Comparison of ENCODE assay signal across 14 mouse cellular contexts in the genomic region with DNA sequence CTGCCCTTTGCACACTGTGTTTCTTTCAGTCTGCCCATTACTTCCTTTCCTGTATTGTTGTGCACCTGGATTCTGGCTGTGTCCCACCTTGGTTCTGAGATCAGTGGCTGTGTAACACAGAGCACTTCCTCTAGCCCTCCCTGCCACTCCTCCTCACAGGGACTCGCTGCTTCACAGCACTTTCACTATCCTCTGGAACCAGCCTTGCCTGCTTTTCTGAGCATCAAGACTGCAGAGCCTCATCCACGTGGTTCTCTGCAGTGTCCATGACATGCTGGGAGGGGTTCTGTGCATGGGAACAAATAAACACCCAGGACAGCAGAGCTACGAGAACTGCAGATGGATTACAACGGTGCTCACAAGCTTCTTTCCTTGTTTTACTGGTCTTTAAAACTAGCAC. TPM values are rescaled to one million over a fixed set of nuclear protein-coding genes. Genes with fewer than 3 reads are reported as not detected.
DNase-seq lines count a peak whose midpoint lies in the region; ATAC-seq and TF ChIP-seq lines count a peak whose summit lies in the region.
"Had no signal": no experiment of that assay in that cellular context is flagged by ENCODE, and none has a peak within 500 bp of the region (broad histone marks: within the 10 kb centered on the region; RNA-seq: fewer than 3 reads in every experiment).

No protein-coding gene starts in this region.

- TF ChIP-seq EP300 in heart, postnatal 0 days (IDR thresholded peaks at IDR 0.05; ENCODE audit: low read depth), result no peak

- TF ChIP-seq CTCF in heart, postnatal 0 days (IDR thresholded peaks at IDR 0.05; ENCODE audit: low read depth), result no peak
- TF ChIP-seq CTCF in intestine, postnatal 0 days (IDR thresholded peaks at IDR 0.05; ENCODE audit: low read depth), result no peak
- no peak for TF ChIP-seq CTCF in small intestine, adult 2 months (IDR thresholded peaks at IDR 0.05; ENCODE audit: extremely low read depth, insufficient read length, insufficient replicate concordance, low read depth, low read length)

- WGBS in heart, postnatal 0 days, result 35% methylated on average over 4 of the region's 4 CpGs
- 57% methylated on average over 4 of the region's 4 CpGs for WGBS in heart, embryonic 11.5 days (ENCODE audit: insufficient replicate concordance)
- WGBS in intestine, postnatal 0 days, result 17% methylated on average over 4 of the region's 4 CpGs
- WGBS in small intestine, adult 2 months, result 7% methylated on average over 4 of the region's 4 CpGs

- no peaks in the 10 kb centered on the region for H3K27me3 ChIP-seq in heart, postnatal 0 days (ENCODE audit: control insufficient read depth, insufficient read depth, low read length)
- no peaks in the 10 kb centered on the region for H3K27me3 ChIP-seq in heart, embryonic 11.5 days (ENCODE audit: control insufficient read depth, insufficient read depth, low read length)
- H3K27me3 ChIP-seq in intestine, postnatal 0 days (replicated peaks; ENCODE audit: control insufficient read depth, insufficient read depth, low read length), result no peaks in the 10 kb centered on the region
- no peaks in the 10 kb centered on the region for H3K27me3 ChIP-seq in small intestine, adult 2 months (ENCODE audit: control insufficient read depth, insufficient read depth, low read length)
- H3K27me3 ChIP-seq: neural tube, embryonic 13.5 days; Patski; stomach, embryonic 15.5 days had no signal

- peaks cover 6% of the 10 kb centered on the region; the same call in 1 of the 2 replicates for H3K4me1 ChIP-seq in heart, postnatal 0 days (ENCODE audit: control insufficient read depth, insufficient read depth)
- peaks cover 7% of the 10 kb centered on the region; the same call in 1 of the 2 replicates for H3K4me1 ChIP-seq in heart, embryonic 11.5 days (ENCODE audit: control insufficient read depth, insufficient read depth, low read length)
- H3K4me1 ChIP-seq in intestine, postnatal 0 days (replicated peaks; ENCODE audit: control insufficient read depth, insufficient read depth, low read length), result peaks cover 5% of the 10 kb centered on the region; the same call in 1 of the 2 replicates
- peaks cover 4% of the 10 kb centered on the region; the same call in 1 of the 2 replicates for H3K4me1 ChIP-seq in small intestine, adult 2 months (ENCODE audit: control insufficient read depth, insufficient read depth, insufficient read length, low read length)

- no peak overlapping the region for H3K4me3 ChIP-seq in heart, postnatal 0 days (ENCODE audit: low read depth, low read length)
- no peak overlapping the region for H3K4me3 ChIP-seq in heart, embryonic 11.5 days (ENCODE audit: low read depth, low read length)
- no peak overlapping the region for H3K4me3 ChIP-seq in intestine, postnatal 0 days (ENCODE audit: low read depth, low read length)
- no peak overlapping the region for H3K4me3 ChIP-seq in small intestine, adult 2 months (ENCODE audit: low read depth, low read length)
- H3K4me3 ChIP-seq: forebrain, embryonic 10.5 days; hindbrain, embryonic 10.5 days; neural tube, embryonic 13.5 days; stomach, embryonic 15.5 days had no signal

- no peak for TF ChIP-seq POLR2A in small intestine, adult 2 months (IDR thresholded peaks at IDR 0.05; ENCODE audit: low read depth, low read length)

- no peak for DNase-seq in heart, postnatal 0 days (ENCODE audit: low spot score)
- DNase-seq in ES-CJ7 (ENCODE audit: low read depth, low spot score), result peak; percentile 41
- DNase-seq in cerebellum, postnatal 4 days (ENCODE audit: low spot score in 2 of 2), result no peak
- no peak for DNase-seq in urinary bladder, postnatal 10 days (ENCODE audit: low spot score)
- DNase-seq in layer of hippocampus, postnatal 10 days (ENCODE audit: low spot score in 2 of 2), result no peak
- DNase-seq: cerebellum, adult 8-10 months had no signal

- no peaks in the 10 kb centered on the region for H3K36me3 ChIP-seq in heart, postnatal 0 days (replicated peaks; ENCODE audit: control insufficient read depth, insufficient read depth, low read length)
- no peaks in the 10 kb centered on the region for H3K36me3 ChIP-seq in heart, embryonic 11.5 days (ENCODE audit: control insufficient read depth, insufficient read depth, low read length)
- no peaks in the 10 kb centered on the region for H3K36me3 ChIP-seq in intestine, postnatal 0 days (ENCODE audit: control insufficient read depth, insufficient read depth)
- H3K36me3 ChIP-seq in small intestine, adult 2 months (ENCODE audit: control insufficient read depth, insufficient read depth, low read length), result no peaks in the 10 kb centered on the region
- H3K36me3 ChIP-seq: stomach, embryonic 15.5 days had no signal

- no peaks in the 10 kb centered on the region for H3K9me3 ChIP-seq in heart, postnatal 0 days (replicated peaks; ENCODE audit: control insufficient read depth, low read length)
- no peaks in the 10 kb centered on the region for H3K9me3 ChIP-seq in heart, embryonic 11.5 days (replicated peaks; ENCODE audit: control insufficient read depth, low read length)
- no peaks in the 10 kb centered on the region for H3K9me3 ChIP-seq in intestine, postnatal 0 days (ENCODE audit: control insufficient read depth)
- H3K9me3 ChIP-seq: forebrain, embryonic 10.5 days; hindbrain, embryonic 10.5 days; neural tube, embryonic 13.5 days; stomach, embryonic 15.5 days had no signal

- H3K4me2 ChIP-seq in heart, postnatal 0 days (ENCODE audit: low read depth, low read length), result peak overlapping the region; percentile 31
- no peak overlapping the region for H3K4me2 ChIP-seq in heart, embryonic 11.5 days
- peak overlapping the region; percentile 17 for H3K4me2 ChIP-seq in intestine, postnatal 0 days (replicated peaks; ENCODE audit: low read depth)
- H3K4me2 ChIP-seq: neural tube, embryonic 13.5 days; stomach, embryonic 15.5 days had no signal

- H3K27ac ChIP-seq in heart, postnatal 0 days (ENCODE audit: low read depth), result no peak overlapping the region
- no peak overlapping the region for H3K27ac ChIP-seq in heart, embryonic 11.5 days (ENCODE audit: low read depth, low read length)
- H3K27ac ChIP-seq in intestine, postnatal 0 days (ENCODE audit: low read depth, low read length), result no peak overlapping the region
- peak overlapping the region; percentile 8; the same call in 1 of the 2 replicates for H3K27ac ChIP-seq in small intestine, adult 2 months (ENCODE audit: insufficient read depth, low read depth, low read length)
- H3K27ac ChIP-seq: forebrain, embryonic 10.5 days; hindbrain, embryonic 10.5 days; neural tube, embryonic 13.5 days; stomach, embryonic 15.5 days had no signal

- no peak overlapping the region for H3K9ac ChIP-seq in heart, postnatal 0 days (replicated peaks; ENCODE audit: low read depth, low read length)
- no peak overlapping the region for H3K9ac ChIP-seq in heart, embryonic 11.5 days (ENCODE audit: low read depth, low read length)
- no peak overlapping the region for H3K9ac ChIP-seq in intestine, postnatal 0 days (ENCODE audit: low read depth, low read length)
- H3K9ac ChIP-seq: neural tube, embryonic 13.5 days; stomach, embryonic 15.5 days had no signal

- ATAC-seq in heart, postnatal 0 days (ENCODE audit: insufficient read depth, low read depth), result no peak
- ATAC-seq in heart, embryonic 11.5 days (replicated peaks; ENCODE audit: insufficient number of reproducible peaks, low FRiP score, low TSS enrichment), result no peak
- peak; percentile 84 for ATAC-seq in intestine, postnatal 0 days
- ATAC-seq: Patski had no signal

RNA-seq across cellular contexts. Expression of gene Prdm2, which starts 22.1 kb away (rescaled TPM):
- 5.5 and 5.7 TPM in 2 replicates for total RNA-seq in heart, postnatal 0 days (2014; rRNA removed; ENCODE audit: low replicate concordance)
- polyA plus RNA-seq in heart, postnatal 0 days (2015; fragmentation: Nextera tagmentation; extraction: Ambion mirVana), result 5.2 and 5.8 TPM in 2 replicates
- polyA plus RNA-seq in heart, embryonic 11.5 days (2014; fragmentation: Nextera tagmentation; extraction: Ambion mirVana), result 8.1 and 11.0 TPM in 2 replicates
- 4.0 and 4.6 TPM in 2 replicates for polyA plus RNA-seq in intestine, postnatal 0 days (2015; fragmentation: Nextera tagmentation; extraction: Ambion mirVana)
- 5.3 and 12.3 TPM in 2 replicates for polyA plus RNA-seq in small intestine, adult 2 months (2012; rRNA removed)
- 10 to 100 TPM; 29.6 to 31.2 TPM for total RNA-seq in layer of hippocampus, postnatal 10 days (2021)
